Mouse (Mus musculus) heart, embryonic 16.5 days (tissue): ENCODE measurements around the gene Rnf166. TPM values are rescaled to one million over a fixed set of nuclear protein-coding genes. Genes with fewer than 3 reads are reported as not detected.
A peak's percentile ranks its signal among the peaks of the same experiment; 100 is the strongest.

Experiments
- ATAC-seq: fragments of 200-750 bp; cut with Nextera tagmentation; replicated peaks from 2 replicates; pipeline ENCODE4 v1.8.0; 2017; ENCODE audit warnings: moderate number of reproducible peaks; ENCODE audit not compliant: insufficient read depth, low FRiP score; ENCODE audit errors: extremely low read depth
- H3K27ac ChIP-seq: fragments of 300-500 bp; sonication (generic); 2 replicates; pipeline ENCODE4 v1.5.1; 2014; ENCODE audit warnings: mild to moderate bottlenecking, low read length, control low read depth, moderate library complexity
- H3K27me3 ChIP-seq: fragments of 300-500 bp; sonication (generic); 2 replicates; pipeline ENCODE4 v1.6.1; 2014; ENCODE audit warnings: low read length, mixed read lengths; ENCODE audit not compliant: control insufficient read depth, insufficient read depth
- H3K36me3 ChIP-seq: fragments of 300-500 bp; sonication (generic); 2 replicates; pipeline ENCODE4 v1.6.1; 2014; ENCODE audit not compliant: control insufficient read depth, insufficient read depth
- H3K4me1 ChIP-seq: fragments of 300-500 bp; sonication (generic); 2 replicates; pipeline ENCODE4 v1.6.1; 2014; ENCODE audit warnings: low read length, mixed read lengths; ENCODE audit not compliant: control insufficient read depth, insufficient read depth
- H3K4me2 ChIP-seq: fragments of 300-500 bp; sonication (generic); 2 replicates; pipeline ENCODE4 v1.6.1; 2014; ENCODE audit warnings: low read depth, mild to moderate bottlenecking, control low read depth, low read length
- H3K4me3 ChIP-seq: fragments of 300-500 bp; sonication (generic); 2 replicates; pipeline ENCODE4 v1.5.1; 2014; ENCODE audit warnings: mild to moderate bottlenecking, control low read depth, low read length
- H3K9ac ChIP-seq: fragments of 300-500 bp; sonication (generic); 2 replicates; pipeline ENCODE4 v1.6.1; 2014; ENCODE audit warnings: low read length, control low read depth
- H3K9me3 ChIP-seq: fragments of 300-500 bp; sonication (generic); replicated peaks from 2 replicates; pipeline ENCODE4 v1.6.1; 2016; ENCODE audit warnings: low read length; ENCODE audit not compliant: control insufficient read depth
- WGBS: fragments of 180-500 bp; shearing (Covaris S2); extraction: QIAGEN DNeasy Blood & Tissue Kit; methylation state at CpG from one replicate; pipeline ENCODE4 v1.1.7; 2014; 5-methylcytosine and 5-hydroxymethylcytosine counted together
- polyA plus RNA-seq: library from polyadenylated mRNA; unstranded; fragments of >200 nt; fragmentation: Nextera tagmentation; extraction: Ambion mirVana; gene quantifications from 2 replicates; pipeline ENCODE4 v1.2.1, GENCODE M21; 2015

The Rnf166 gene
- 42.1 and 48.6 TPM in 2 replicates for polyA plus RNA-seq

DNA sequence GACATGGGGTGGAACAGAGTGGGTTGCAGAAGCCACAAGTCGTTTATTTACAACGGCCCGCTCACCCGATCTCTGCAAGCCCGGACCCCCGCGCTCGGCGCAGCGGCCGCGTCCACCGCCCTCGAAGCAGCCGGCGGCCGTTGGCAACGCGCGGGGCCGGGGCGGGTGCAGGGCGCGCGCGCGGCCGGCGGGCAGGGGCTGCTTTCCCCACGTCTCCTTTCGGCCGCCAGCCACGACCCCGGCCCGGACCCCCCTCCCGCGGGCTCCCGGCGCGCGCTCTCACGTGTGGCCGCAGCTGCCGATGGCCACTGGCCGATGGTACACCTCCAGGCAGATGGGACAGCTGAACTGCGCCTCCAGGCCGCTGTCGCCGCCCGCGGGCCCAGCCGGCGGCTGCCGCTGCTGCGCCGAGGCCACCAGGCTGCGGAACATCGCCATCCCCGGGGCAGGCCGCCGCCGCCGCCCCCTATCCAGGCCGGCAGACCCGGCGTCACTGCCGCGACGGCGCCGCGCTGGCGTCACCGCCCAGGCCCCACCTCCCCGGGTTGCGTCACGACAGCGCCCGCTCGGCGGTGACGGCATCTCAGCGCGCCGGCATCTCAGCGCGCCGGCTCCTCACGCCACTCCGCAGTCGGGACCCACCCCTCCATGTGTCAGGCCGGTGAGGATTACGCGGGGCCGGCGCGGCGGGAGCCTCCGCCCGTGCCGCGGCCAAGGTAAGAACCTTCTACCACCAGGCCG lies at the start of gene Rnf166, which contains the start of gene Ctu2:
TSS of gene Rnf166 (minus strand) at position 485 of the 741 bp plus-strand sequence.
TSS of gene Ctu2 (plus strand) at position 564 of the 741 bp plus-strand sequence.
- H3K9ac ChIP-seq = peak within 1 kb of the TSS; percentile 93
- under 1% methylated on average over 102 of the region's 103 CpGs for WGBS
- no peaks in the 10 kb centered on the region for H3K9me3 ChIP-seq
- H3K27me3 ChIP-seq = no peaks in the 10 kb centered on the region
- peak within 1 kb of the TSS; percentile 80 for H3K27ac ChIP-seq
- peaks cover 23% of the 10 kb centered on the region for H3K4me1 ChIP-seq
- peak; percentile 91 for ATAC-seq
- H3K36me3 ChIP-seq = peaks cover 21% of the 10 kb centered on the region
- H3K4me3 ChIP-seq = peak within 1 kb of the TSS; percentile 87
- H3K4me2 ChIP-seq = peak within 1 kb of the TSS; percentile 83

DNA sequence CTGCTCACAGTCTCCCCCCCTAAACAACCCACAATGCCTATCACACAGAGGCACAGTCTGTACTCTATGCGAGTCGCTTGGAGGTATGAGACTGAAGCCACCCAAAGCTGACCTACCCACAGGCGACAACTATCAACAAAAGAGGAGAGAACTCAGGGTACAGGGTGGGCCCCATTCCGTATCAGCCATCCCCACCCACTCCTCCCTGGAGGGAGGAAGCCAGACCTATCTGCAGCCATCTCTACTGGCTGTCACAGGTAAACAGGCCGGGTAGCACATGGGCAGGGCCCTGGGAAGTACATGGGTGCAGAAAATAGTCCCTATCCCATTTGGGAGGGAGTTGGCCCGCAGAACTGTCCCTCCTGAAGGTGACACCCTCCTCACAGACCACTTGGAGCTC lies 49.1 kb upstream of the Rnf166 start:
- H3K27ac ChIP-seq = no peak overlapping the region
- no peak overlapping the region for H3K4me2 ChIP-seq
- H3K36me3 ChIP-seq = no peaks in the 10 kb centered on the region
- no peaks in the 10 kb centered on the region for H3K9me3 ChIP-seq
- 78% methylated on average over 6 of the region's 6 CpGs for WGBS
- H3K9ac ChIP-seq = peak overlapping the region; percentile 31; the same call in 1 of the 2 replicates
- H3K4me3 ChIP-seq = no peak overlapping the region
- H3K27me3 ChIP-seq = no peaks in the 10 kb centered on the region
- H3K4me1 ChIP-seq = peaks cover 52% of the 10 kb centered on the region
- ATAC-seq = no peak

DNA sequence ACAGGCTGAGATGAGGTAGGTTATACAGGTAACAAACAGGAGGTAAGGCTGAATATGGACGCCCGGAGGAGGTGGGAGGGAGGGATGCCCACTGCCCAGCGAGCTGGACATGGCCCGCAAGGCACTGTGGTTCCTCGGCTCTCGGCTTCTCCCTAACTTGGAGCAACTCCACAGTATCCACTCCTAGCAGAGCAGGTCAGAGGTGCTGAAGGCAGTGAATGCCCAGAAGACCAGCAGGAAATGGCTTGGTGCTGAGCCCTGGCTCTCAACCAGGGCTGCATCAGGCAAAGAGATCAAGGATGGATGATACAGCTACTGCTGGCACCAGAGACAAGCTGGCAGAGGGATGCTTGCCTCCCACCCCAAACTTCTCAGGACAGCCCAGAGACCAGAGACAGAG lies 48.6 kb upstream of the Rnf166 start:
- peak overlapping the region; percentile 77 for H3K27ac ChIP-seq
- no peak for ATAC-seq
- no peak overlapping the region for H3K9ac ChIP-seq
- H3K9me3 ChIP-seq = no peaks in the 10 kb centered on the region
- peak overlapping the region; percentile 48; the same call in 1 of the 2 replicates for H3K4me2 ChIP-seq
- 64% methylated on average over 6 of the region's 6 CpGs for WGBS
- H3K36me3 ChIP-seq = no peaks in the 10 kb centered on the region
- no peaks in the 10 kb centered on the region for H3K27me3 ChIP-seq
- H3K4me1 ChIP-seq = peaks cover 52% of the 10 kb centered on the region
- H3K4me3 ChIP-seq = no peak overlapping the region

GRCm38 (mm10) chr8:122523652-122524360 lies 47.9 kb upstream of the Rnf166 start:
- Histone ChIP-seq H3K4me3 (peak overlapping the region; percentile 15; the same call in 1 of the 2 replicates), H3K27me3 (no peaks in the 10 kb centered on the region), H3K9ac (peak overlapping the region; percentile 59), H3K4me1 (peaks cover 52% of the 10 kb centered on the region), H3K4me2 (peak overlapping the region; percentile 48), H3K27ac (peak overlapping the region; percentile 77), H3K36me3 (no peaks in the 10 kb centered on the region), H3K9me3 (no peaks in the 10 kb centered on the region)
- WGBS = 20% methylated on average over 23 of the region's 23 CpGs
- ATAC-seq = no peak

DNA sequence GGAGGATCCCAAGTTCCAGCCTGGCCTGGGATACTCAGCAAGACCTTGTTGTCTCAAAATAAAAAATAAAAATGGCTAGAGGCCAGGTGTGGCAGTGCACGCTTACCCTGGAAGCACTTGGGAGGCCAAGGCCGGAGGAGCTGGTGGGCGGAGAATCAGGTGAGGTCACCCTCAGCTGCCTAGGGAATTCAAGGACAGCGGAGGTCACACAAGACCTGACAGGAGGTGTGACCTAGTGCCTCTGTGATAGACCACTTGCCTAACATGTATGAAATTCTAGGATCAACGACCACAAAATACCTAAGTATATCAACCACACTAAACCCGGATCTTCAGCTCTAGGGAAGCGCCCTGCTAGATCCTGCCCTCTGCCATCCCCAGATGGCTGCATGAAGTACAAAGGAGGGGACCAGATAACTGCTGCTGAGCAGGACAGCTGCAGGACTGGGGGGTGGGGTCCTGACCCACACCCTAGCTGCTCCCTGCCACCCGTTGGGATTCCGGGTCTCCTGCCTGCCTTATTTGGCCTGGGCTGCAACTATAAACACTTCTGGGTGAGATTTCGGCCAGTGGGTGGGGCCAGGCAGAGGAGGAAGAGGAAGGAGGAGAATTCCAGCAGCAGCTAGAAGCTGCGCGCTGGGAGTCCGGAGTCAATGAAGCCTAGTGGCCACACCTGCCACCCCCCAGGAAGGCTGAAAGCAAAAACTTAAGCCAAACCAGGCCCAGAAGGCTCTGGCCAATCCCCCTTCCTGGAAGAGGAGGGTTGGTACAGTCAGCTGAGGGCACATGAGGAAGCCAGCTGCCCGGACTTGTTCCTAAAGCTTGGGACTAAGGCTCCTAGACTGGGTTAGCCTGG lies 47.2 kb upstream of the Rnf166 start:
- Histone ChIP-seq H3K27me3 (no peaks in the 10 kb centered on the region), H3K9ac (peak overlapping the region; percentile 59), H3K36me3 (no peaks in the 10 kb centered on the region), H3K9me3 (no peaks in the 10 kb centered on the region), H3K4me2 (peak overlapping the region; percentile 48), H3K4me1 (peaks cover 56% of the 10 kb centered on the region), H3K27ac (peak overlapping the region; percentile 77), H3K4me3 (peak overlapping the region; percentile 15)
- ATAC-seq = peak; percentile 38
- 38% methylated on average over 14 of the region's 14 CpGs for WGBS

GRCm38 (mm10) chr8:122520611-122521010 lies 44.7 kb upstream of the Rnf166 start:
- Histone ChIP-seq H3K27ac (peak overlapping the region; percentile 74), H3K9me3 (no peaks in the 10 kb centered on the region), H3K4me3 (no peak overlapping the region), H3K36me3 (no peaks in the 10 kb centered on the region), H3K4me2 (no peak overlapping the region), H3K4me1 (peaks cover 49% of the 10 kb centered on the region), H3K9ac (no peak overlapping the region), H3K27me3 (no peaks in the 10 kb centered on the region)
- ATAC-seq = no peak
- 58% methylated on average over 11 of the region's 11 CpGs for WGBS

DNA sequence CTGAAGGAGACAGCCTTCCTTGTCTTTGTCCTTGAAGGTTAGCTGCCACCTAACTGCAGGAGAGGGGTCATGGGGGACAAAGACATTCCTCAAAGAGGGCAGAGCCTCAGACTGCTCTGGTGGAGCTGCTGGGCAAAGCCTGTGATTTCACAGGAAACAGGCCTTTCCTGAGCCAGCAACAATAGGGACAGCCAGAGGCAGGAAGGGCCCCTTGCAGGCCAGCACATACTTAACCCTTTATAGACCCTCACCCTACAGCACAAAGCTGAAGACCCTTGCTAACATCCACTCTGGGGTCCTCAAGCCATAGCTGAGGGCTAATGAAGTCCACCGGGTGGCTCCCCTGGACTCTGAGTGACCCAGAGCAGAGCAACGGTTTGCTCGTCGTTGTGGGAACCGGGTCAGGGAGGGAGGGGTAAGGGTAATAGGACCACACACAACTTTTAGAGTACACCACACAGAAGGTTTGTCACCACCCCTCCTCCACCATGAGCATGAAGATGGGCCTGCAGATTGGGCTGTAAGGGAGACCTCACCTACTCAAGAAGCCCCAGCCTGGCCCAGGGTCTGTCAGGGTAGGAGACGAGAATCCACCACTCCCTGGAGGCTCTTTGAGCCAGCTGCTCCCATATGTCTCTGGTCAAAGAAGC lies 41.8 kb upstream of the Rnf166 start:
- 19% methylated on average over 6 of the region's 6 CpGs for WGBS
- Histone ChIP-seq H3K4me1 (peaks cover 21% of the 10 kb centered on the region), H3K4me2 (peak overlapping the region; percentile 16), H3K27me3 (no peaks in the 10 kb centered on the region), H3K27ac (peak overlapping the region; percentile 78), H3K36me3 (no peaks in the 10 kb centered on the region; the same call in 1 of the 2 replicates), H3K4me3 (no peak overlapping the region), H3K9me3 (no peaks in the 10 kb centered on the region), H3K9ac (peak overlapping the region; percentile 47)
- peak; percentile 73 for ATAC-seq

- Histone ChIP-seq H3K4me2 (no peak overlapping the region), H3K9me3 (no peaks in the 10 kb centered on the region), H3K27me3 (no peaks in the 10 kb centered on the region), H3K36me3 (no peaks in the 10 kb centered on the region; the same call in 1 of the 2 replicates), H3K27ac (no peak overlapping the region), H3K4me1 (peaks cover 32% of the 10 kb centered on the region), H3K9ac (no peak overlapping the region), H3K4me3 (no peak overlapping the region)
- 84% methylated on average over 14 of the region's 14 CpGs for WGBS
- ATAC-seq = no peak
These were observed 39.8 kb upstream of the Rnf166 start for GRCm38 (mm10) chr8:122515699-122516098.
